Mouse (Mus musculus): Measurements from ENCODE around the gene Hoxa10.

GRCm38 (mm10) chr6:52191860-52192550, 48.6 kb downstream of the Hoxa10 start:
- TF ChIP-seq CTCF (IDR thresholded peaks at IDR 0.05; ENCODE audit: low read depth) (no peak), EP300 (IDR thresholded peaks at IDR 0.05; ENCODE audit: low read depth) (no peak)
